Mouse (Mus musculus) stomach, postnatal 0 days (tissue): Measurements from ENCODE around the gene Tmem189.

Experiments
- CTCF ChIP-seq: IDR thresholded peaks from 2 replicates; pipeline ENCODE4 v1.5.1; 2016; ENCODE audit warnings: antibody characterized with exemption, low read depth, mild to moderate bottlenecking, moderate library complexity
- EP300 ChIP-seq: optimal IDR thresholded peaks from 2 replicates; pipeline ENCODE3; 2016; ENCODE audit warnings: antibody characterized with exemption

GRCm38 (mm10) chr2:167661270-167662203 is 28.1 kb downstream of the Tmem189 start, which contains the start of gene Gm20431:
- TF ChIP-seq EP300: no peak
- TF ChIP-seq CTCF: no peak
